Mouse (Mus musculus): Measurements from ENCODE around the gene Brdt. TPM values are rescaled to one million over a fixed set of nuclear protein-coding genes. Genes with fewer than 3 reads are reported as not detected.
A peak's percentile ranks its signal among the peaks of the same experiment; 100 is the strongest.

The Brdt gene
- total RNA-seq, 1 experiment, result 2.2 TPM

DNA sequence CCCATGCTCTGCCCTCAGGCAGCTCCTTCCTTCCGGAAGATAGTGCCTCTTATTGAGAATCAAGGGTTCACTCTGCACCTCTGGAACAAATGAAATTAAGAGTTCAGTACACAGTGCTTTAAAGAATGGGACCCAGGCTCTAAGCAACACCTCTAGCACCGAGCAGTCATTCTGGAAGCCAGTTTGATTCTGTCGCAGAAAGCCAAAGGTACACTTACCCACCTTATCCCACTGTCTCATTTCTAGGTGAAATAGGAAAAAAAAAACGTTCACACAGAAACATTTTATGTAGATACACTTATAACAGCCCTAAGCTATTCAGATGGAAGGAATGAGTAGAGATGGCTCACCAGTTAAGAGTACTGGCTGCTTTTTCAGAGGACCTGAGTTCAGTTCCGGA is 71.5 kb downstream of the Brdt start, which contains the start of gene Ephx4:
Gene Ephx4 (plus strand): TSS at position 301 of the 400 bp plus-strand sequence.
- Histone ChIP-seq H3K9me3 (ENCODE audit: control insufficient read depth, insufficient read depth, low read depth, low read length) (no peaks in the 10 kb centered on the region), H3K27ac (ENCODE audit: insufficient read depth, low read depth, low read length, poor library complexity, severe bottlenecking) (no peak within 1 kb of the TSS), H3K4me1 (ENCODE audit: control insufficient read depth in 2 of 2, insufficient read depth in 2 of 2, low read length in 2 of 2, poor library complexity in 1 of 2) (peaks cover 0 to 2% of the 10 kb centered on the region in 2 experiments; a peak in 1 of 4 replicates), H3K4me3 (ENCODE audit: insufficient read depth in 1 of 2, low read depth in 1 of 2, low read length in 2 of 2, poor library complexity in 1 of 2, severe bottlenecking in 1 of 2) (peak within 1 kb of the TSS; percentile 68 to 78), H3K9ac (ENCODE audit: insufficient read depth, low read depth, low read length, poor library complexity, severe bottlenecking) (peak within 1 kb of the TSS; percentile 74), H3K36me3 (ENCODE audit: control insufficient read depth, insufficient read depth, low read length, poor library complexity, severe bottlenecking) (no peaks in the 10 kb centered on the region)
- in situ Hi-C loops (cut with MboI; ENCODE audit: low sequenced_read_pairs in 2 of 2, unreplicated experiment in 2 of 2), result no loop called here
- TF ChIP-seq CHD2 (IDR thresholded peaks at IDR 0.05; ENCODE audit: low read depth, low read length) (no peak), HCFC1 (IDR thresholded peaks at IDR 0.05; ENCODE audit: borderline replicate concordance, insufficient read depth, low read length) (no peak), ZNF384 (IDR thresholded peaks at IDR 0.05; ENCODE audit: low read depth, low read length) (no peak), ZC3H11A (IDR thresholded peaks at IDR 0.05; ENCODE audit: borderline replicate concordance, low read depth, low read length) (no peak), MAFK (IDR thresholded peaks at IDR 0.05; ENCODE audit: insufficient read depth, low read depth, low read length) (no peak)
- no peak for DNase-seq (ENCODE audit: low read depth, low spot score)

- Histone ChIP-seq H3K9me3 (ENCODE audit: control insufficient read depth, insufficient read depth, low read depth, low read length) (no peaks in the 10 kb centered on the region), H3K27ac (ENCODE audit: insufficient read depth, low read depth, low read length, poor library complexity, severe bottlenecking) (no peak overlapping the region), H3K4me1 (ENCODE audit: control insufficient read depth in 2 of 2, insufficient read depth in 2 of 2, low read length in 2 of 2, poor library complexity in 1 of 2) (peaks cover 0 to 2% of the 10 kb centered on the region in 2 experiments; a peak in 1 of 4 replicates), H3K4me3 (ENCODE audit: insufficient read depth in 1 of 2, low read depth in 1 of 2, low read length in 2 of 2, poor library complexity in 1 of 2, severe bottlenecking in 1 of 2) (peak overlapping the region; percentile 68 to 78), H3K9ac (ENCODE audit: insufficient read depth, low read depth, low read length, poor library complexity, severe bottlenecking) (peak overlapping the region; percentile 74), H3K36me3 (ENCODE audit: control insufficient read depth, insufficient read depth, low read length, poor library complexity, severe bottlenecking) (no peaks in the 10 kb centered on the region)
- in situ Hi-C loops (cut with MboI; ENCODE audit: low sequenced_read_pairs in 2 of 2, unreplicated experiment in 2 of 2), result no loop called here
- DNase-seq (ENCODE audit: low read depth, low spot score), result no peak
- TF ChIP-seq HCFC1 (IDR thresholded peaks at IDR 0.05; ENCODE audit: borderline replicate concordance, insufficient read depth, low read length) (no peak), ZC3H11A (IDR thresholded peaks at IDR 0.05; ENCODE audit: borderline replicate concordance, low read depth, low read length) (no peak), ZNF384 (IDR thresholded peaks at IDR 0.05; ENCODE audit: low read depth, low read length) (no peak), MAFK (IDR thresholded peaks at IDR 0.05; ENCODE audit: insufficient read depth, low read depth, low read length) (no peak), CHD2 (IDR thresholded peaks at IDR 0.05; ENCODE audit: low read depth, low read length) (no peak)
Measured at GRCm38 (mm10) chr5:107403011-107403946, 72.3 kb downstream of the Brdt start.

DNA sequence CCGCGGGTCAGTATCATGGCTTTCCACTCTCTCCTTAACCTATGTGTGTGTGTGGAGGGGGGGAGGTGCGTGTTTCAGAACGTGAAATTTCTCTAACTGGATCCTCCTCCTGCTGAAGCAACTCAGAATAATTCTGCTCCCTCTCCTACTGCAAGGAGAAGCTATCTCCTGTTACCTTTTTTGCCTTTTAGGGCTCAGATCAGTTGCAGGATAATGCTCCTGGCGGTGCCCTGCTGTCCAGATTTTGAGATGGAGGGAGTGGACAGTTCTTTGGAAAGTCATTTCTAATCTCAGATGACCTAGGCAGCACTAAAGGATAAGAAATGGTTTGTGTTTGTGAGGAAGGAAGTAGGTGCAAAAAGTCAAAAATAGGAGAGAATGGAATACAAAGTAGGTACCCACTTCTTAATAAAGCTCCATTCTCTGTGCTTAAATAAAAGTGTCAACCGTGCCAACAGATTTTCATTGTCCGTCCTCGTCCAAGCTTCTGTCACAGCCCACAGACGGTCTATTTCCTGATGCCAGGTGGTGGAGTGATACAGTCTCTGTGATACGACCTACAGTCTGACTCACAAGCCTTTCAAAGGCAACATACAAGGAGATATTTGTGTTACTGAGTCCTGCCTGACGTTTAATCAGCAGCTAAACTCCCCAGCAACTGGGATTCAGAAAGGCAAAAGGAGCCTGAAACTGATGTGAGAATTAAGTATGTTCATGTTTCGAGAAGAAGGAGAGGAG is 73.2 kb downstream of the Brdt start:
- Histone ChIP-seq H3K4me3 (ENCODE audit: insufficient read depth in 1 of 2, low read depth in 1 of 2, low read length in 2 of 2, poor library complexity in 1 of 2, severe bottlenecking in 1 of 2) (peak overlapping the region; percentile 68 to 78), H3K9me3 (ENCODE audit: control insufficient read depth, insufficient read depth, low read depth, low read length) (no peaks in the 10 kb centered on the region), H3K4me1 (ENCODE audit: control insufficient read depth in 2 of 2, insufficient read depth in 2 of 2, low read length in 2 of 2, poor library complexity in 1 of 2) (peaks cover 0 to 2% of the 10 kb centered on the region in 2 experiments; a peak in 1 of 4 replicates), H3K36me3 (ENCODE audit: control insufficient read depth, insufficient read depth, low read length, poor library complexity, severe bottlenecking) (no peaks in the 10 kb centered on the region), H3K9ac (ENCODE audit: insufficient read depth, low read depth, low read length, poor library complexity, severe bottlenecking) (peak overlapping the region; percentile 74; the same call in 1 of the 2 replicates), H3K27ac (ENCODE audit: insufficient read depth, low read depth, low read length, poor library complexity, severe bottlenecking) (no peak overlapping the region)
- in situ Hi-C loops (cut with MboI; ENCODE audit: low sequenced_read_pairs in 2 of 2, unreplicated experiment in 2 of 2), result no loop called here
- TF ChIP-seq ZC3H11A (IDR thresholded peaks at IDR 0.05; ENCODE audit: borderline replicate concordance, low read depth, low read length) (no peak), ZNF384 (IDR thresholded peaks at IDR 0.05; ENCODE audit: low read depth, low read length) (no peak), CHD2 (IDR thresholded peaks at IDR 0.05; ENCODE audit: low read depth, low read length) (no peak), HCFC1 (IDR thresholded peaks at IDR 0.05; ENCODE audit: borderline replicate concordance, insufficient read depth, low read length) (no peak), MAFK (IDR thresholded peaks at IDR 0.05; ENCODE audit: insufficient read depth, low read depth, low read length) (no peak)
- DNase-seq (ENCODE audit: low read depth, low spot score), result no peak

DNA sequence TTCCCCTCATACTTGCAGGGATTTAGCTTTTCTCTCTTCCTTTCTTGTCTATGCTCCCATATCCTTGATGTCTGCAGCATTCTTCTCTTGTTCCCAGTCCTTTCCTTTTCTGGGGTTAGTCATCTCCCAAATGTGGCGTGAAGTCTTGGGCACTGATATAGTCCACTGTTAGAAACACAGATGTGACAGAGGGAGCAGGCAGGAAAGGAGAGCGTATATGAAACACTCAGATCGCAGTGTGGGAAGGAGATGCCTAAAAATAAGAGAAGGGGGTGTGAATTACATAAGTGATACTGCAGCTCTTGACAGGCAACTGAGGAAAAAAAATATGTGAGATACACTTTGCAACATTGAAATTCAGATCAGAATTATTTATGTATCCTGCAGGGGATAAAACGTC is 74.4 kb downstream of the Brdt start:
- peaks cover 0 to 2% of the 10 kb centered on the region in 2 experiments; a peak in 1 of 4 replicates for H3K4me1 ChIP-seq (ENCODE audit: control insufficient read depth in 2 of 2, insufficient read depth in 2 of 2, low read length in 2 of 2, poor library complexity in 1 of 2)
- no peak overlapping the region for H3K9ac ChIP-seq (ENCODE audit: insufficient read depth, low read depth, low read length, poor library complexity, severe bottlenecking)
- in situ Hi-C loops (cut with MboI; ENCODE audit: low sequenced_read_pairs in 2 of 2, unreplicated experiment in 2 of 2), result no loop called here
- H3K36me3 ChIP-seq (ENCODE audit: control insufficient read depth, insufficient read depth, low read length, poor library complexity, severe bottlenecking), result no peaks in the 10 kb centered on the region
- H3K4me3 ChIP-seq (ENCODE audit: insufficient read depth in 1 of 2, low read depth in 1 of 2, low read length in 2 of 2, poor library complexity in 1 of 2, severe bottlenecking in 1 of 2), result no peak overlapping the region
- H3K9me3 ChIP-seq (ENCODE audit: control insufficient read depth, insufficient read depth, low read depth, low read length), result no peaks in the 10 kb centered on the region
- DNase-seq (ENCODE audit: low read depth, low spot score), result no peak
- no peak overlapping the region for H3K27ac ChIP-seq (ENCODE audit: insufficient read depth, low read depth, low read length, poor library complexity, severe bottlenecking)
- TF ChIP-seq ZNF384 (IDR thresholded peaks at IDR 0.05; ENCODE audit: low read depth, low read length) (no peak), ZC3H11A (IDR thresholded peaks at IDR 0.05; ENCODE audit: borderline replicate concordance, low read depth, low read length) (no peak), HCFC1 (IDR thresholded peaks at IDR 0.05; ENCODE audit: borderline replicate concordance, insufficient read depth, low read length) (no peak), MAFK (IDR thresholded peaks at IDR 0.05; ENCODE audit: insufficient read depth, low read depth, low read length) (no peak), CHD2 (IDR thresholded peaks at IDR 0.05; ENCODE audit: low read depth, low read length) (no peak)

All from ES-E14 (cell line).